Mouse (Mus musculus): ENCODE results near the gene Rpl27a. TPM values are rescaled to one million over a fixed set of nuclear protein-coding genes. Genes with fewer than 3 reads are reported as not detected.

Rpl27a gene
- total RNA-seq (2015; ENCODE audit: low replicate concordance) (221 and 228 TPM in 2 replicates), total RNA-seq (2017; ENCODE audit: low replicate concordance) (113 and 169 TPM in 2 replicates)

DNA sequence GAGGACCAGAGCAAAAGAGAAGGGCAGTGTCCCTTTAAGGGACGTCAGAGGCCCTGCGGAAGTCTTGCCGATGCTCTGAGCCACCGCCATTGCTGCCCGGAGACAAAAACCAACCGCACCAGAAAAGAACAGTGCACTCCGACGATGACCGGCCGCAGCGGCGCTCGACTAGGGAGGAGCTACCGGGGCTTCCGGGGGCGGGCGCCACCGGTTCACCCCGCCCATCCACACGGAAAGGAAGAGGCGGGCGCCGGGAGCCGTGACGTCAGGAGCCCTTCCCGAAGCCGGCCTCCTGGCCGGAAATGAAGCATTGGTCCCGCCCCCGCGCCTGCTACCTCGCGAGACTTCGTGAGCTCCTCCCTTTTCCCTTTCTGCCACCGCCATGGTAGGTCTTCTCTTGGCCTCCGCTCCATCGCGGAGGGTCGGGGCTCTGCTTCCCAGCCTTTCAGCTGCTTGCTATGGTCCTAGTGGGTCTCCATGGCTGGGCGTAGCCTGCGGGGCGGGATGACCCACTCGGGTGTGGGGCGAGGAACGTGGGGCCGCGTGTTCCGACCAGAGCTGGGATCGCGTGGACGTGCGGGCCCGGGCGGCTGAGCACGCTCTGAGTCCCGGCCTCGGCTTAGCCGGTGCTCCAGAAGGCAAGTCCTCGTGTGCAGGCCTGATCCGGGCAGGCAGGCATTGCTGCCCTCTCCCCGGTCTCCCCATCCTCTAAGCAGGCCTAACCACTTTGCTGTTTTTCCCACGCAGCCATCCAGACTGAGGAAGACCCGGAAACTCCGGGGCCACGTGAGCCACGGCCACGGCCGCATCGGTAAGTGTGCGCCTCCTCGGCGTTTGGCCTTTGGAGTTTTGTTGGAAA lies at the start of gene Rpl27a:
Gene Rpl27a (plus strand): TSS at position 310 of the 859 bp plus-strand sequence.
- ATAC-seq (replicated peaks; ENCODE audit: low FRiP score, poor library complexity, severe bottlenecking): peak; percentile 95

- ATAC-seq (replicated peaks; ENCODE audit: low FRiP score, poor library complexity, severe bottlenecking): no peak
Measured at GRCm38 (mm10) chr7:109470700-109471099, 48.2 kb upstream of the Rpl27a start.

GRCm38 (mm10) chr7:109477926-109478325 lies 41.0 kb upstream of the Rpl27a start:
- ATAC-seq (replicated peaks; ENCODE audit: low FRiP score, poor library complexity, severe bottlenecking): no peak

DNA sequence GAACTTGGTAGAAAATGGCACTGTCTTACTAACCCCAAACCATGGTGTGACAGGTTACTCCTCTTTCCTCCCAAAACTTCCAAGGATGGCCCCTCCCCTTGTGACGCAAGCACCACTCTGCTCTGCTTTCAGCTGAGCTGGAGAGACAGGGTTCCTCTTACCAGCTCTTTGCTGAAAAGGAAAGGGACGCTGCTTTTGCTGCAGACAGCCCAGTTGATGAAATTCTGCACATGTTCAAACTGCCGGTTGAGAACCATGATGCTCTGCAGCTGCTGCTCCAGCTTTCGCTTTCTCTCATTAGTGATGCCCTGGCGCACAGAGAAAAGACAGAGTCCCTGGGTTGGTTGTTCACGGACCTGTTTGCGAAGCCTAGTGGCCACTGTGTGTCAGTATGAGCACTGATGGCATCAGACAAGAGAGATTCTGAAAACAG lies 38.2 kb upstream of the Rpl27a start:
- no peak for ATAC-seq (replicated peaks; ENCODE audit: low FRiP score, poor library complexity, severe bottlenecking)

DNA sequence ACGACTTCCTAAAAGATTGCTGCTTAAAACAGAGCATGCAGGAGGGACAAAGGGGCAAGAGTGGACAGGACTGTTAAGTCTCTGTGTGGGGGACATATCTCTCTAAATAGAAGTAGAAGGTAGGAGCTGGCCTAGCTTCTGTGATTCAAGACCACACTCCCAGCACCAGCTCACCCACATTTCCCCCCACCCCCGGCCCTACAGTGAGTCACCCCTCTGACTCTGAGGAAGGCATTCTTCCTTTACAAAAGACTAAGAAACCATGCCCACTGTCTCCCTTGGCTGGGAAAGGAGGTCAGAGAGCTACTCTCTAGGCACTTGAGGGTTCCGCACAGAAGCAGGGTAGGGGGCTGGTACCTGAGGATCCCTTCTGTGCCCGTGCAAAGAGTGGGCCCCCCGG lies 34.7 kb upstream of the Rpl27a start:
- ATAC-seq (replicated peaks; ENCODE audit: low FRiP score, poor library complexity, severe bottlenecking): no peak

DNA sequence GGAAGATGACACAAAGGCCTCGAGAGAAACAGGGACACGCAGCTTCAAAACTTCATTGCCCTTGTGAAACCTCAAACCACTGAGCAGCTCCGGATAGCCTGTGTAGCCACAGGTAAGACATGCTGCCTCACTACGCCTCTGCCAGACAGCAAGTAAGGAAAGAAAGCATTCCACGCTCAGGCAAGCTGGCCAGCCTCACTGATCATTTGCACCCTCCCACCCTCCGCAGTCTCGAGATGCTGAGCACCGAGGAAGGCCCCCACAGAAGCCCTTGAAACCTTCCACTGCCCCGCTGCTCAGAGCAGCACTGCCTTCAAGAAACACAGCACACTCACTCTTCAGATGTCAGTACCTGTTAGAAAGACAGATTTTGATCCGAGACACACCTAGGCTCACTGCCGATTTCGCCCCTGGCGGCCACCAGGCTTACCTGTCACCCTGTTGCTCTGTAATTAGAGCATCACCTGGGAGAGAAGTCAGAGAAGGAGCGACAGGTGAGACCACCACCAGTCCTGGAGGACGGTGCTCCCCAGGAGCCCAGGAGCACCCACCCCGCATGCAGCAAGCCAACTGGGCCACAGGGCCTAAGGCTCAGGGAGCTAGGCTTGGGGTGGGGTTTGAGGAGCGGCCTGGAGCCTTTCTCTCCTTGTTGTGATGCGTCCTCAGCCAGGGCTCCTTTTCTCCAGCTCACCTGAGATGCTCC lies 26.2 kb upstream of the Rpl27a start:
- no peak for ATAC-seq (replicated peaks; ENCODE audit: low FRiP score, poor library complexity, severe bottlenecking)

- ATAC-seq (replicated peaks; ENCODE audit: low FRiP score, poor library complexity, severe bottlenecking): no peak
Measured at GRCm38 (mm10) chr7:109493319-109494316, 25.3 kb upstream of the Rpl27a start.

- no peak for ATAC-seq (replicated peaks; ENCODE audit: low FRiP score, poor library complexity, severe bottlenecking)
Measured at GRCm38 (mm10) chr7:109497507-109497906, 21.4 kb upstream of the Rpl27a start.

DNA sequence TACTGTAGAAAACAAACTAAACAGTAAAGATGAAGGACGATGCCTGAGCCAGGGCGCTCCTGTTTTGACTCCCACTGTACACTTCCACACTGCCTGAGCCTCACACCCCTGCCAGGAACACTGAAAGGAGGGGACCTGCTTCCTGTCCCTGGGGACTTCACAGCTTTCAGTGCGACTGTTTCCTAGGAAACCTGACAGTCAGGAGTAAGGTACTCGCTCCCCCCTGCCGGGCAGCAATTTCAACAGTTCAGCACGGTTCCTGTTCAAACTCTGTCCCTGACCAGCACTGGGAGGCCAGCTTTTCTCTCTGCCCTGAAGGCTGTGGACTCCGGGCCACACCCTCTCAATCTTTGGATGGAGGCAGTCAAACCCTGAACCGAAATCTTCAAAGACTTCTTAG lies 11.8 kb upstream of the Rpl27a start:
- no peak for ATAC-seq (replicated peaks; ENCODE audit: low FRiP score, poor library complexity, severe bottlenecking)

DNA sequence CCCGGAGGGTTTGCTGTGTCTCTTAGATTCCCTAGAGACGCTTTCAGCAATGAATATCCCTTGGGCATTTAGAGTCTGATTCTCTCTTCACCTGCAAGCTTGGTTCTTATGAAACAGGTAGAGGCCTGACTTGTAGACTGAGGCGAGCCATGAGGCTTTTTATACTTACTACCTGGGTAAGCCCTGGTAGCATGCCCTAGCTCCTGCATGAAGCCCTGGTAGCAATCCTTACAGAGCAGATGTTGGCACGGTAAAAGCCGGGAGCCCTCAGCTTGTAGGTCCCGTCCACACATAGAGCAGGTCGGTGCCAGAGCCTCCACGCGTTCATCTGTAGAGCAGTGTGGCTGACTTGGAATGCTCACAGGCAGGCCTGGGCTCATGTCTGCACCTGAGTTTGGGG lies 11.4 kb upstream of the Rpl27a start:
- no peak for ATAC-seq (replicated peaks; ENCODE audit: low FRiP score, poor library complexity, severe bottlenecking)

- no peak for ATAC-seq (replicated peaks; ENCODE audit: low FRiP score, poor library complexity, severe bottlenecking)
Measured at GRCm38 (mm10) chr7:109508034-109508433, 10.9 kb upstream of the Rpl27a start, which contains the start of gene Trim66. Gene Trim66 (minus strand): TSS chr7:109508134.

- ATAC-seq (replicated peaks; ENCODE audit: low FRiP score, poor library complexity, severe bottlenecking): no peak
Measured at GRCm38 (mm10) chr7:109510799-109511198, 8.1 kb upstream of the Rpl27a start.

DNA sequence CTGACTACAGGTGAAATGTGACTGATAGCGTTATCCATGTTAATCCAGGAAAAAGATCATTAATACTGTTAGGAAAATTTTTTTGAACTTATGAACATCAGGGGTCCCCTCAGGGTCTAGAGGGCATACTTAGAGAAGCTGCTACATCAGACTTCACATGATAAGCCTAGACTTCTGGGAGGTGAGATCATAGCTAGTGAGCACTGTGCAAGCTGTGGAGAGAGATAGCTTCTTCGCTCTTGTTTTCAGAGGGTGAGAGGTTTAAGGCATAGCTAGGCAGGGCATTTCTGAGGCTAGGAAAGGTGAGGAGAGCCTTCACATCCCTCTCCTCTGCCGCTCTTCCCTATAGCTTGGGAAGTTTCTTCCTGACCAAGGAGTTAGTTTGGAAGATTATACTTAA lies 7.1 kb upstream of the Rpl27a start:
- ATAC-seq (replicated peaks; ENCODE audit: low FRiP score, poor library complexity, severe bottlenecking): no peak

GRCm38 (mm10) chr7:109516500-109516899 lies 2.4 kb upstream of the Rpl27a start:
- ATAC-seq (replicated peaks; ENCODE audit: low FRiP score, poor library complexity, severe bottlenecking): no peak

- peak; percentile 62 for ATAC-seq (replicated peaks; ENCODE audit: low FRiP score, poor library complexity, severe bottlenecking)
Measured at GRCm38 (mm10) chr7:109518036-109518681, 788 bp upstream of the Rpl27a start.

DNA sequence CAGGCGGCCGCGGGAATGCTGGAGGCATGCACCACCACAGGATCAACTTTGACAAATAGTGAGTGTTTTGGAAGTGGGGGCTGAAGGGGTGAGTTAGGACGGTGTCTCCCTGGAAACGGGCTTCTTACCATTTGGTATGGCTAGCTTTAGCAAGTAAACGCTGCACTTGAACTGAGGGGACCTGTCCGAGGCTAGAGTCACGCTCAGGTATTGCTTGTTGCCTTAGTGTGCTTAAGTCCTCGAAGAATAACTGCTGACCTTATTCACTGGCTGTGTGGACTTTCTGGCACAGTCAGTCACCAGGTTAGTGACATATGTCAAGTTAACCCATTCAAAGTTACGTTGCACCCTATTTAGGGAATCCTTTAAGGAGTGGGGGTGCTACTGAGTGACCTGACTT lies 989 bp downstream of the Rpl27a start:
- ATAC-seq (replicated peaks; ENCODE audit: low FRiP score, poor library complexity, severe bottlenecking): no peak

GRCm38 (mm10) chr7:109522084-109522483 lies 3.1 kb downstream of the Rpl27a start:
- ATAC-seq (replicated peaks; ENCODE audit: low FRiP score, poor library complexity, severe bottlenecking): no peak

DNA sequence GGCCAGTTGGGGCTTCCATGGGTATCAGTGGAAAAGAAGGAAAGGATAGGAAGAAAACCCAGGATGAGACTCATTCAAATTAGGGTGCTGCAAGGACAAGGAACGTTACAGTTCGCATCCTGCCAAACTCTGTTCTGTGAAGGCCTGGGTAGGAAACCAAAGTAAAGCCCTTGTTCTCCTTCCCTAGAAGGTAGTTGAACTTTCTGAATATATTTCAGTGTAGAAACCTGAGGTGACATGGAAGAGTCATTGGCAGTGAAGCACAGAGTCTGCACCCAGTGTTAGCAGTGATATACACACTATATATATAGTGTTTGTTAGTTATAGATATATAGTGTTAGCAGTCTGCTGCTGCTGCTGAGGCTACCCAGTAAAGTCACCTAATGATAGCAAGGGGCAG lies 4.4 kb downstream of the Rpl27a start:
- ATAC-seq (replicated peaks; ENCODE audit: low FRiP score, poor library complexity, severe bottlenecking): no peak

DNA sequence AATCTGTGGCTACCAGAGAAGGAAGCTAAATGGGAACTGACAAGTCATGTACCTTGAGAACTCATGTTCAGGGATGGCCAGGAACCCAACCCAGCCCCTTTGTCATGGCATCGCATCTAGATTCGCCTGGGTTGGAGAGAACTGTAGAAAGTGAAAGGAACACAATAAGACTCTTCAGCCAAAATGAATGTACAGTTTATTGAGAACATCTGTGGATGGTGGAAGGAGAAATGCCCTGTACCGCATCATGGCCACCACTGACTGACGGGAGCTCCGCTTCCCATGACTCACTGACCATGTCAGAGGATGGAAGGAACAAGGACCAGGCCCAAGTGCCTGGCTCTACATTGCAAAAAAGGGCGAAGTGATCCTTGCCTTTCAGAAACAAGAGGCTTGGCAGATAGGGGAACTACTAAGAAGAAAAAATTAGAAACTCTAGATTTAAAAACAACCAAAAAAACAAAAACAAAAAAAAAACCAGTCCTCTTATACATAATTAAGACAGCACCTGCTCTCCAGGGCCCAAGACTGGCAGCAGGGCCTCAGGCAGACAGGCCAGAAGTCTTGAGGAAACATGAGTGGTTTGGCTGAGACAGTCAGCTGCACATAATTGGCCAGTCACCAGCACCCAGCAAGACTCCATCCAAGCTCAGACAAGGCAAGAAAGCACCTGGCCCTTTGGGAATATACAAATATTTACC lies 4.9 kb downstream of the Rpl27a start:
- ATAC-seq (replicated peaks; ENCODE audit: low FRiP score, poor library complexity, severe bottlenecking): no peak
